Mouse (Mus musculus) adrenal gland, adult 8-10 months (tissue): ENCODE measurements at regions not wholly inside any gene's neighbourhood (a gene's known extent, or its start where the extent isn't known, plus 50 kb on each side); places are given as distances from the start of the nearest gene placed in this dataset.
"Not testable (repeated sequence)": the region's sequence is repeated elsewhere in the genome, so short reads cannot be mapped to it uniquely, and the experiment has no call there.

ENCODE experiments used
- DNase-seq: peaks from one replicate; pipeline ENCODE4 v3.0.0; 2022

- no peak for DNase-seq
Measured at GRCm38 (mm10) chr7:138497202-138497601, 99.7 kb upstream of the Tcerg1l start.

GRCm38 (mm10) chr7:138493661-138494060 is 96.1 kb upstream of the Tcerg1l start:
- DNase-seq = no peak

GRCm38 (mm10) chr7:138492261-138492660 is 94.7 kb upstream of the Tcerg1l start:
- no peak for DNase-seq

GRCm38 (mm10) chr7:138489471-138489870 is 91.9 kb upstream of the Tcerg1l start:
- no peak for DNase-seq

- no peak for DNase-seq
Measured at GRCm38 (mm10) chr7:138488201-138488720, 90.7 kb upstream of the Tcerg1l start.

- no peak for DNase-seq
Measured at GRCm38 (mm10) chr7:138472891-138473455, 75.4 kb upstream of the Tcerg1l start.

- DNase-seq = no peak
Measured at GRCm38 (mm10) chr7:138472371-138472770, 74.8 kb upstream of the Tcerg1l start.

GRCm38 (mm10) chr7:138469211-138469610 is 71.7 kb upstream of the Tcerg1l start:
- DNase-seq = no peak

GRCm38 (mm10) chr7:138468436-138468835 is 70.9 kb upstream of the Tcerg1l start:
- no peak for DNase-seq

GRCm38 (mm10) chr7:138467981-138468380 is 70.5 kb upstream of the Tcerg1l start:
- DNase-seq = no peak

GRCm38 (mm10) chr7:138467386-138467785 is 69.9 kb upstream of the Tcerg1l start:
- no peak for DNase-seq

GRCm38 (mm10) chr7:138457964-138458363 is 60.4 kb upstream of the Tcerg1l start:
- no peak for DNase-seq

- DNase-seq = no peak
Measured at GRCm38 (mm10) chr7:138455371-138455770, 57.8 kb upstream of the Tcerg1l start.

GRCm38 (mm10) chr7:138454498-138455225 is 57.1 kb upstream of the Tcerg1l start:
- DNase-seq = not testable (repeated sequence)

- DNase-seq = no peak
Measured at GRCm38 (mm10) chr7:138451321-138451720, 53.8 kb upstream of the Tcerg1l start.

GRCm38 (mm10) chr7:138448519-138448918 is 51.0 kb upstream of the Tcerg1l start:
- no peak for DNase-seq
